Mouse (Mus musculus) layer of hippocampus, postnatal 14 days (tissue): ENCODE results near the gene Irf1. TPM values are rescaled to one million over a fixed set of nuclear protein-coding genes. Genes with fewer than 3 reads are reported as not detected.
"Not testable (repeated sequence)": the region's sequence is repeated elsewhere in the genome, so short reads cannot be mapped to it uniquely, and the experiment has no call there.

Source experiments
- DNase-seq, 2 experiments: peaks; one replicate each; pipeline ENCODE4 v3.0.0; 2021 to 2022; ENCODE audit warnings: low spot score in 2 of 2, mixed read lengths in 1 of 2
- long read RNA-seq, 2 experiments: library from polyadenylated mRNA; stranded (forward); transcript quantifications; one replicate each; pipeline ENCODE4 v2.0.0; 2021
- total RNA-seq, 2 experiments: library from RNA; stranded (reverse); gene quantifications; 2 replicates each; pipeline ENCODE4 v1.2.3; 2021

Irf1 gene
- 1 to 10 TPM; 4.9 to 7.7 TPM for total RNA-seq
- long read RNA-seq, experiment 1, partial matches to known transcripts, result 0 of 3 reads
- long read RNA-seq, experiment 1, other reads (novel, unspliced or antisense), result 1 of 3 reads
- long read RNA-seq, experiment 2, partial matches to known transcripts, result 3 of 4 reads
- long read RNA-seq, experiment 2, other reads (novel, unspliced or antisense), result 0 of 4 reads

GRCm38 (mm10) chr11:53769760-53770124 is at the start of gene Irf1:
Gene Irf1, plus strand, starts transcription at chr11:53770014.
- peak; percentile 80 to 89 for DNase-seq

DNA sequence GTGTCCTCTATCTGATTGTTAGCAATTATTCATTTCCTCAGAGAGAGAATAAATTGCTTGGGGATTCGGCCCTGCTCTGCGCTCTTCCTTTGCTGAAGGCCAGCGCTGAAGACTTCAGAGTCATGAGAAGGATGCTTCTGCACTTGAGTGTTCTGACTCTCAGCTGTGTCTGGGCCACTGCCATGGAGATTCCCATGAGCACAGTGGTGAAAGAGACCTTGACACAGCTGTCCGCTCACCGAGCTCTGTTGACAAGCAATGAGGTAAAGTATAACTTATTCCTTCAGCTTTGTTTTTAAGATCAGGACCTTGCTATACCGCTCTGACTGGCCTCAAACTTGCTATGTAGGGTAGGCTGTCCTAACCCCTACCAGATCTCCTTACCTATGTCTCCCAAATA is 49.1 kb upstream of the Irf1 start, which contains the start of gene Il5:
Il5 (plus strand) TSS at position 80 of the 400 bp plus-strand sequence.
- DNase-seq, result no peak

DNA sequence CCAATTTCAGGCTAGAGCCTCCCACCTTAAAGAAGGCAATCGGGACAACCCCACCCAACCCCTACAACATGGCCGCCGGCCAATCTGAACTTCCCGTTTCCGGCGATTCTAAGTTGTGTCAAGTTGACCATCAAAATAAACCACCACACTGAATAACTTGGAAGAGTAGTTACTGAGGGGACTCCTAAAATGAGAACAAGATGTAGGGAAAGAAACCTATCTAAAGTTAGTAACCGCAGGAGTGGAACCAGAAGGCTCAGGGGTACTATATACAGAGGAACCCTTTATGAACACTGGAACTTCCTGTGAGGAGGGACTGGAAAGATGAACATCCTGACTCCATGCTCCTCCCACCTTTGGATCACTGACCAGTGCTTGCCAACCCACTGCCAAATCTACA is 38.4 kb upstream of the Irf1 start:
- no peak for DNase-seq

DNA sequence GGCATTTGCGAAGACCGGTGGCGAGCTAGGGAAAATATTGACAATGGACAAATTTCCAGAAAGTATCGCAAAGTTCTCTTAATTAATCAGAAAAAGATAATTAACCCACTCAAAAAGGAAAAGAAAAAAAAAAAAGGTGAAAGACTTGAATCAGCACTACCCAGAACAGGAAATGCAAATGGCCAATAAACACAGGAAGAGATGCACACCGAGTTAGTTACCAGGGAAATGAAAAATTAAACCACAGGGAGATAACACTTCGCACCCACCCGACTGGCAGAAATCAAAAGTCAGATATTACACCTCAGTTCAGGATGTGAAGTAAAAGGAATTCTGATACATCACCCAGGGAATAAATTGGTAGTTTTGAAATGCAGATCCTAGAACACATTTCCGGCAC is 37.6 kb upstream of the Irf1 start:
- no peak for DNase-seq

GRCm38 (mm10) chr11:53733824-53734223 is 36.0 kb upstream of the Irf1 start:
- no peak for DNase-seq

DNA sequence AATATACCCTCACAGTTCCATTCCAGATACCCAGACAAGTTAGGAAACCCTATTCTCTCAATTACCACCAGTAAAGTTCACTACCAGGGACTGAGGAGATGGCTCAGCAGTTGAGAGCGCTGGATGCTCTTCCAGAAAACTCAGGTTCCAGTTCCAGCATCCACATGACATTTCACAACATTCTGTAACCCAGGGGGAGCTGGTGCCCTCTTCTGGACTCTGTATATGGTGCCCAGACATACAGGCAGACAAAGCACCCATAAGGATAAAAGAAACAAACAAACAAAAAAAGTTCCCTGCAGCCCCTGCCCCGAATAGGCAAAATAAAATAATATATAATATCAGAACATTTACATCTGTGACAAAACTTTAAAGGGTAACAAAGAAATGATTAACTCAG is 35.4 kb upstream of the Irf1 start:
- no peak for DNase-seq

DNA sequence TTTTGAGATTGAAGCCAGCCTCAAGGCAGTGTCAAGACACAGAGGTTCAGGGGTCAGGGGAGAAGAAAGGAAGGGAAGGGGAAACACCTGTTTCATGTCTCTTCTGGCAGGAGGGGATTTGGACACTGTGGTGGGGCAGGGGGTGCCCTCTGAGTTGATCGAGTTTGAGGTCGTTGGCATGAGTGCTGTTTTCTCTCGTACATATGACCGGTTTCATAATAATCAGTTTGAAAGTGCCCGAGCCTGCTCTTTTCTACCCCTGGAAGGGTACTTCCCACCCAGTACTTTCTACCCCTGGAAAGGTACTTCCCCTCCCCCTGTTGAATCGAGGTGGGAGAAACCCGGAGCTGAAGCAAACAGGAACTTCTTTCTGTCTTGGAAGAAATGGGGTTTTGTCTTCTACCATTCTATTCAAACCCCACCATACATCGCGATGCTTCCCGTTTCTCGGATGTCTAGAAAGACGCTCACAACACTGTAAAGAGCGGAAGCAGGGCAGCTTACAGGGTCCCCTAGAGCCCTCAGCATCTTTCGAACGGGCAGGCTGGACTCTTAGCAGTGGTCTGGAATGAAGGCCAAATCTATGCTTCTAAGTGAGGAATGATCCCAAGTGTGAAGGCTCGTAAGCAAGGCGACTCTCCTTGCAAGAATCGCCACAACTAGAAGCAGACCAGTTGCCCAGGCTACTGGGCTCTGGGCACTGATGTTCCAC is 34.7 kb upstream of the Irf1 start:
- DNase-seq, result no peak

GRCm38 (mm10) chr11:53735682-53736245 is 34.0 kb upstream of the Irf1 start:
- peak; percentile 57 to 78 for DNase-seq

GRCm38 (mm10) chr11:53736771-53737572 is 32.8 kb upstream of the Irf1 start:
- DNase-seq, result peak; percentile 55 to 67

DNA sequence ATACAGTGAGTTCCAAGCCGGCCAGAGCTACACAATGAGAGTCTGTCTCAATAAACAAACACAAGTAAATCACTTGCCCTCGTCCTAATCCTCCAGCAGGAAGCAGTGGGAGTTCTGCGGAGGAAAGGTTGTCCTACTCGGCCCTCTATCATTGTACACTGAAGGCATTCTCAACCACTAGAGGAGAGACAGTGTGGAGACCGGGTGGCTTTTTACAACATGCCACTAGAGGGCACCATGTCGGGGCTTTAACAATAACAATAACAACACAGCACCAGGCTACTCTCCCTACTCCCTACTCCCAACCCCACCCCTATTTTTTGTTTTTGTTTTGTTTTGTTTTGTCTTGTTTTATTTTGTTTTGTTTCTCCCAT is 32.3 kb upstream of the Irf1 start:
- peak; percentile 41 to 69 for DNase-seq

DNA sequence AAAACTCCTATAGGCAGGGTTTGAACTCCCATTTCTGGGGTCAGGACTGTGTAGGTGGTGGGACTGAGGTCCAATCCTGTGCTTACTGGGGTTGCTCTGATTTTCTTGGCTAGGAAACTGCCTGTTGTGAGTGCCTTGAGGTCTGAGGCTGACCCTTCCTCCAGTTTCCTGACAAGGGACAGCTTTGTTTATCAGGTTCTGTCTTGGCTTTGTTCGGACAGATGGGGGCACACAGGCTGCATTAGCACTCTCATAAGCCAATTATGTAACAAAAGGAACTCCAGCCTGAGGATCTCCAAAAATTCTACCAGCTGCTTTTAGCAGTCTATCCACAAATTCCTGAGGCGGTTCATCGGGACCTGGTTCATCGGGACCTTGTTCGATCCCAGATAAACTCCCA is 27.5 kb upstream of the Irf1 start:
- DNase-seq, result no peak

- no peak for DNase-seq
These were observed 24.6 kb upstream of the Irf1 start for GRCm38 (mm10) chr11:53745260-53745659.

DNA sequence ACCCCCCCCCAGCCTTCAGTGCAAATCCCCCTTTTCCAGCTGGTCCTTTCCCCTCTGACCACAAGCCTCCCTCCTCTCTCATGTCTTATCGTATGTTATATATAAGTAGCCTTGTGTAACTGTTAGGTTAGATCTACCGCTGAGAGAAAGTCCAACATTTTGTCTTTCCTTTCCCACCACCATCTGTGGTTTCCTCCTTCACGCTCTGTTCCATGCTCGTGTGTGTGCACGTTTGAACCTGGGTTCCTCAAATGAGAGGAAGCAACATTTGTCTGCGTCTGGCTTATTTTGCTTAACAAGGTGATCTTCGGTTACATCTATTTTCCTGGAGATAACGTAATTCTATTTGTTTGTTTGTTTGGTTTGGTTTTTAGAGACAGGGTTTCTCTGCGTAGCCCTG is 21.8 kb upstream of the Irf1 start:
- no peak for DNase-seq

GRCm38 (mm10) chr11:53748614-53749013 is 21.2 kb upstream of the Irf1 start:
- DNase-seq, result no peak

DNA sequence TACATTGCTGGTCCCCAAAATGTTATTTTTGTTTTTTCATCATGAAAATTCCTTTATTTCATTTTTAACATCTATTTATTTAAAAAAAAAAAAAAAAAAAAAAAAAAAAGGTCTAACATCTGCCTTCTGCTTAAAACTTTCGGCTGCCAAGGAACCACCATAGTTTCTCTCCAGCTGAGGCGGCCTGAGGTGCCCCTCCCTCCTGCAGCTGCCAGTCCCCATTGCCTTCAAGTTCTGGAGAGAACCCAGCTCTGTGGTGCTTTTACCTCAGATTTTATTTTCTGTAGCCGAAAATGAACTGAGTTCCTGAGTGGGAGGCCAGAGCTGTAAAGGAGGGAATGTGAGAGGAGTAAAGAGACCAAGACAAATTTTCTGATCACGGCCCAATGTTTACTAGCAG is 20.5 kb upstream of the Irf1 start:
- DNase-seq, result no peak

GRCm38 (mm10) chr11:53749716-53750352 is 20.0 kb upstream of the Irf1 start:
- no peak for DNase-seq

DNA sequence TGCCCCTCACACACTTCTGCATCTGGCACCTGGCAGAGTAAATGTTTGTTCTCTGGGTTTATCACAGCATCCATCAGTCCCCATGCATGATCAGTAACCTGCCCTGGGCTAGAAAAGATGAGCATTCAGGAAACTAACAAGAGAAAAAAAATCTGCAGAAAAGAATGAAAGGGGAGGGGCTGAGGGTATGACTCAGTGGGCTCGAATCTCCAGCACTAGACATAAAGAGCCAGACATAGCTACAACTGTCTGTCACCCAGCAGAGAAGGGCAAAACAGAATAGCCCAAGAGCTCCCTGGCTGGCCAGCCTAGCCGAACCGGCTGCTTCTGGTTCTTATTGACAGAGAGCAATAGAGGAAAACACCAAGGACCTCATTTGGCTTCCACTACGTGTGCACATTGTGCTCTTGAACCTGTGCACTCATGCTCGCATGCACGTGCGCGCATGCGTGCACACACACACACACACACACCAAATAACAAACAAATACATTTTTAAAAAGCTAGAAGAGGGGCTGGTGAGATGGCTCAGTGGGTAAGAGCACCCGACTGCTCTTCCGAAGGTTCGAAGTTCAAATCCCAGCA is 14.7 kb upstream of the Irf1 start:
- no peak for DNase-seq

- DNase-seq, result no peak
These were observed 12.2 kb upstream of the Irf1 start for GRCm38 (mm10) chr11:53757612-53758011.

DNA sequence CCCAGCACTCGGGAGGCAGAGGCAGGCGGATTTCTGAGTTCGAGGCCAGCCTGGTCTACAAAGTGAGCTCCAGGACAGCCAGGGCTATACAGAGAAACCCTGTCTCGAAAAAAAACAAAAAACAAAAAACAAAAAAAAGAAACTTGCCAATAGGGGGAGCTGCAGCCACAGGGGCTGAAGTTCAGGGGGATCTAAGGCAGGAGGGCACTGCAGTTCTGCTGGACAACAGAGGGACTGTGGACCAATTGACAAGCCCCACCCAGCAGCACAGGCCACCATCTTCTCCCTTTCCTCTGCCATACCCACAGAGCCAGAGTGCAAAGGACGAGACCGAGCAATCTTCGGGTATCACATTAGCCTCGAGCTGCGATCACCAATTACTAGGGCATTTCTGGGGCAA is 11.8 kb upstream of the Irf1 start:
- not testable (repeated sequence) for DNase-seq

DNA sequence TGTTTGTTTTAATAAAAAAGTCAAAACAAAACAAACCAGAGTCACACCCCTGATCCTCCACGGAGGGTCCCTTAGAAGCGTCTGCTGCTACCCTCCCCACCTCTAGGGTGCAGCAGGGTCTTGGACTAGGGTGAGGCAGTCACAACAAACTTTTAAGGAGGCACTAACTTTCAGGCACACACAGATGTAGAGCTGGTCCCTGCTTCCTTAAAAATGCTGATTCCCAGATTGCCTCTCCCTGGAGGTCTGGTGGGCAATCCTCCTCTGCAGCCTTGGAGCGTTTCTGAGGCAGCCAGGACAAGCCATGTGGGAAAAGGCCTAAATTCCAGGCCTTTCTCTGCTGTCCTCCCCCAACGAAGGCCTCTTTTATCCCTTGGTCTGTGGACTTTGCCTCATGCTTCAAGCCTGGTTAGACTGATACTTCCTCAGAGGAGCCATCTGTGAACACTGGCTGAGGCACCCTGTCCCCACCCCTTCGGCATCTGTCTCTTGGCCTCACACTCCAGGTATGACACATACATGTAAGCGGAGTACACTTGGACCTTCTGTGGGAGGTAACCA is 10.9 kb upstream of the Irf1 start:
- DNase-seq, result no peak
